Mouse (Mus musculus) liver (tissue): ENCODE measurements around the gene Gm49380.

Experiments used
- DNase-seq: peaks from one replicate; pipeline ENCODE4 v3.0.0-alpha.2; 2020; ENCODE audit warnings: mixed read lengths

The Gm49380 gene

DNA sequence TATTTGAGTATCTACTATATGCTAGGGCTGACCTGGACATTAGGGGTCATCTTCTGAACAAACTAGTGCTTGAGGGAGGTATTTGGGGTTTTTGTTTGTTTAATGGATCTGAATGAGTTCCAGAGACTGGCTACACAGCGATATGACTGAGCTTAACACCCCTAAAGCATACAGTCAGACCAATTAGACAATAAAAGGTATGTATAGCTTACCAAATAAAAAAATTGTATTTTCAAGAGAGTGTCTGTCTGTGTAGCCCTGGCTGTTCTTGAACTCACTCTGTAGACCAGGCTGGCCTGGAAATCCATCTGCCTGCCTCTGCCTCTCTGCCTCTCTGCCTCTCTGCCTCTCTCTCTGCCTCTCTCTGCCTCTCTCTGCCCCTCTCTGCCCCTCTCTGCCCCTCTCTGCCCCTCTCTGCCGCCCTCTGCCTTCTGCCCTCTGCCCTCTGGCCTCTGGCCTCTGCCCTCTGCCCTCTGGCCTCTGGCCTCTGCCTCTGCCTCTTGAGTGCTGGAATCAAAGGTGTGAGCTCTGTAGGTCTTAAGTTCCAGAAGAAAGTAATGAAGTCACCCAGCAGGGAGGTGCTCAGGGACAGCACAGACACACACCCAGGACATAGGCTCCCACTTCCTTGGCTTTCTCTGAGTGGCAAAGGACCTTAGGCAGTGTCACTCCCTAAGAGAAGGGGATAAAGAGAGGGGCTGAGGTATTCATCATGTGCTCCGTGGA is 68.0 kb downstream of the Gm49380 start:
- DNase-seq: no peak

DNA sequence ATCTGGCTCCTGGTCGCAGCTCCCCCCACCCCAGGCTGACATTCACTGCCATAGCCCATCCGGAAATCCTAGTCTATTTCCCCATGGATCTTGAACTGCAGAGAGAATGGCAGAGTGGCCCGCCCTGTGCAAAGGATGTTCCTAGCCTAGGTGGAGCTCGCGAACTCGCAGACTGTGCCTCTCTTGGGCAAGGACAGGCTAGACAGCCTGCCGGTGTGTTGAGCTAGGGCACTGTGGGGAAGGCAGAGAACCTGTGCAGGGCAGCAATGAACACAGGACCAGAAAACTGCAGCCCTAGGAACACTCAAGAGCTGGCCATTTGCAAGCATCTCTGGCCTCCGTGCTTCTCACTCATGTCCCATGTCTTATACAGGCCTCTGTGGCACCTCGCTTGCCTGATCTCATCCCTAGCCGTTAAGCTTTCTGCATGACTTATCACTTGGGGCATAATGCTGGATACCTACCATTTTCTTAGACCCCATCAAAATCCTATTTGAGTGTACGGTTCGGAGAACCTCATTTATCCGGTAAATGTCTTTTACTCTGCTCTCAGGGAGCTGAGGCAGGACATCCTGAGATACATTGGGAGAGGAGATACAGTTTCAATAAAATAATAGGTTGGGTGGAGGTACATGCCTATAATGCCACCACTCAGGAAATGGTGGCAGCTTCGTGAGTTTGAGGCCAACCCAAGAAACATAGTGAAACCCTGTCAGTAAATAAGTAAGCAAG is 68.7 kb downstream of the Gm49380 start:
- no peak for DNase-seq

DNA sequence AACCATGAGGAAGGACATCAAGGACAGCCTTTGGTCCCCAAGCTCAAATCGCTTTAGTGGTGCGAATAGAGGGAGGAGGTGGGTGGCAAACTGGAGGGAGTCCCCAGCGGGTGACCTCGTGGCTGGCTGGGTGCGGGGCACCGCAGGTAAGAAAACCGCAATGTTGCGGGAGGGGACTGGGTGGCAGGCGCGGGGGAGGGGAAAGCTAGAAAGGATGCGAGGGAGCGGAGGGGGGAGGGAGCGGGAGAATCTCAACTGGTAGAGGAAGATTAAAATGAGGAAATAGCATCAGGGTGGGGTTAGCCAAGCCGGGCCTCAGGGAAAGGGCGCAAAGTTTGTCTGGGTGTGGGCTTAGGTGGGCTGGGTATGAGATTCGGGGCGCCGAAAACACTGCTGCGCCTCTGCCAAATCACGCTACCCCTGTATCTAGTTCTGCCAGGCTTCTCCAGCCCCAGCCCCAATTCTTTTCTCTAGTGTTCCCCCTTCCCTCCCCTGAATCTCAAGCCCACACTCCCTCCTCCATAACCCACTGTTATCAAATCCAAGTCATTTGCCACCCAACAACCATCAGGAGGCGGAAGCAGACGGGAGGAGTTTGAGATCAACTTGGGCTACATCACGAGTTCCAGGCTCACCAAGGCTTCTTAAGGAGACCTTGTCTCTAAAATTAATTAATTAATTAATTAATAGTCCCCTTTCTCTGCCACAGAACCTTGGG is 69.4 kb downstream of the Gm49380 start:
- DNase-seq: no peak

DNA sequence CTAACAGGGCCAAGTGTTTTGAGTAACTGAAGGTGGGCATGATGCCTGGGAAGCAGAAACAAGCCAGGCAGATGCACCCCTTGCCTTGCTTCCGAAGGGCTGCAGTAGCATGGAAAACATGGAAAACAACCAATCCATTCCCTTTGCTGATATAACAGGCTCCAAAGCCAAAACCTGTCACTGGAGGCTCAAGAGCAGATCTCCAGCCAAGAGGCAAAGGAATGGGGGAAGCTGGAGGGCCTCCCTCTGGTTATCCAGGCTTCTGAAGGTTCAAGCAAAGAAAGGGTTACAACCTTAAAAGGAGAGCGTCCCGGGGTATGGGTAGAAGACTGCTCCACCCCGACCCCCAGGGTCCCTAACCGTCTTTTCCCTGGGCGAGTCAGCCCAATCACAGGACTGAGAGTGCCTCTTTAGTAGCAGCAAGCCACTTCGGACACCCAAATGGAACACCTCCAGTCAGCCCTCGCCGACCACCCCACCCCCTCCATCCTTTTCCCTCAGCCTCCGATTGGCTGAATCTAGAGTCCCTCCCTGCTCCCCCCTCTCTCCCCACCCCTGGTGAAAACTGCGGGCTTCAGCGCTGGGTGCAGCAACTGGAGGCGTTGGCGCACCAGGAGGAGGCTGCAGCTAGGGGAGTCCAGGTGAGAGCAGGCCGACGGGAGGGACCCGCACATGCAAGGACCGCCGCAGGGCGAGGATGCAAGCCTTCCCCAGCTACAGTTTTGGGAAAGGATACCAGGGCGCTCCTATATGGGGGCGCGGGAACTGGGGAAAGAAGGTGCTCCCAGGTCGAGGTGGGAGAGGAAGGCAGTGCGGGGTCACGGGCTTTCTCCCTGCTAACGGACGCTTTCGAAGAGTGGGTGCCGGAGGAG is 70.2 kb downstream of the Gm49380 start, which contains the start of gene Thy1:
Gene Thy1, plus strand, starts transcription at position 549 of the 872 bp plus-strand sequence.
- DNase-seq: no peak

DNA sequence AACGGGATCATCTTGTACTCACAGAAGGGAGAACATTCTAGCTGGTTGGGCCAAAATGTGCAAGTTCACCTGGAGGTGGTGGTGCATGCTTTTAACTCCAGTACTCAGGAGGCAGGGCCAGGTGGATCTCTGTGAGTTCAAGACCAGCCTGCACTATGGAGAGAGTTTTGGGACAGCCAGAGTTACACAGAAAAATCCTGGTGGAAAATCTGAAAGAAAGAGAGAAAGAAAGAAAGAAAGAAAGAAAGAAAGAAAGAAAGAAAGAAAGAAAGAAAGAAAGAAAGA is 71.0 kb downstream of the Gm49380 start:
- DNase-seq: no peak

DNA sequence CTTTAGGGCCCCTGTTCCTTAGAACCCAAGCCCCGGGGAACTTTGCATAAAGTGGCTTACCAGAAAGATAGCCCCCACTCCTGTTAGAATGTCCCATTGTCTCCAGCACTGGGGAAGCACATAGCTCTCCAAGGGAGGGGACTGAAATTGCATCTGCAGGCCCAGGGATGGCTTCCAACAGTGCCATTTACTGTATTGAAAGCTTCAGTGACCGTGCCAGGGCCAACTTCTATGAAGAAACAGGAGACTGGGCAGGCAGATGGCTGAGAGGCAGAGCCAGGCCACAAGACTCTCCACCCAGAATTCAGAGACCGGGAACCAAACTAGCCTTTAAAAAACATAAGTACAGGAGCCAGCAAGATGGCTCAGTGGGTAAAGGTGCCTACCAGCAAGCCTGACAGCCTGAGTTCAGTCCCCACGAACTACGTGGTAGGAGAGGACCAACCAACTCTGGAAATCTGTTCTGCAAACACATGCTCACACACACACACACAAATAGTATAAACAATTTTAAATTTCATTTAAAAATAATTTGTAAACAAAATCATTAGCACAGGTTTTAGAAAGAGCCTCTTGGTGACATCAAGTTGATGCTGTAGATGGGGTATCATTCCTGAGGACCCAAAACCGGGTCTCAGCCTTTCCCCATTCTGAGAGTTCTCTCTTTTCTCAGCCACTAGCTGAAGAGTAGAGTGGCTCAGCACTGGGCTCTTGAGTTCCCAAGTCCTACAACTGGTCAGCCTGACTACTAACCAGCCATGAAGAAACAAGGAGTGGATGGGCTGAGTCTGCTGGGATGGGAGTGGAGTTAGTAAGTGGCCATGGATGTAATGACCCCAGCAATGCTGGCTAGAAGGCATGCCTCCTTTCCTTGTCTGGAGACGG is 71.5 kb downstream of the Gm49380 start:
- no peak for DNase-seq

DNA sequence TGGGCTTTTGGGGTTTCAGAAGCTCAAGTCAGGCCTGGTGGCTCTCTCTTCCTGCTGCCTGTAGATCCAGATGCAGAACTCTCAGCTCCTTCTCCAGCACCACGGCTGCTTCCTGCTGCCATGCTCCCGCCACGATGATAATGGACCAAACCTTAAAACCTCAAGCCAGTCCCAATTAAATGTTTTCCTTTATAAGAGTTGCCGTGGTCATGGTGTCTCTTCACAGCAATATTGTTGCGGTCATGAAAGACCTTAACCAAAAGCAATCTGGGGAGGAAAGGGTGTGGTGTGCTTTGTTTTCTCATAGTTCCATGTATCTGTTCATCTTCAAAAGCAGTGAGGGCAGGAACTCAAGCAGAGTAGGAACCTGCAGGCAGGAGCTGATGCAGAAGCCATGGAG is 76.2 kb downstream of the Gm49380 start:
- no peak for DNase-seq

DNA sequence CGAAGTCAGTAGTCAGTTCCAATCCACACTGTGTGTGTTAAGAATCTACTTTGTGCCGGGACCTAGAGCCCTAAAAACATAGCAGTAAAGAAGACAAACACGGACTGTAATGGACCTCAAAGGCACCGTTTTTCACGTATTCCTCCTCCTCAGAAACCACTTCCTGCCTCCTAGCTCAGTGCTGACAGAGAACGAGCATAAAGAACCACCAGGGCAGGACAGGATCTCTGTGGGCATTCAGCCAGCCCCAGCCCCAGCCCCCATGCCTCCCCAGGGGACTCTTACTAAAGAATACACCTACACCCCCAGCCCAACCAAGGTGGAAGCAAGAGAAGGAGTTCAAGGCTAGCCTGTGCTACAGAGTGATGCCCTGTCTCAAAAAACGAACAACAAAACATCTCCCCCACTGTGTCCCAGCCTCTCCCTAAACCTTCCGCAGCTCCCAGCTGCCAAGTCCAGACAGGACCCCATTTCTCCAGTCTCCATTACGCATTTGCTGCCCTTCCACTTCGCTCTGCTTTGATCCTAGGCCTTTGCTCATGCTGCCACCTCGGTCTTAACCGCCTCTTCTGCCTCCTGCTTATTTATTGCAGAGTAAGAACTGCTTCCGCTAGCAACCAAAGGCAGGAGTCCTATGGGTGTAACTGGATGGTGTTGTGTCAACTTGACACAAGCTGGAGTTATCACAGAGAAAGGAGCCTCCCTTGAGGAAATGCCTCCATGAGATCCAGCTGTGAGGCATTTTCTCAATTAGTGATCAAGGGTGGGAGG is 79.2 kb downstream of the Gm49380 start:
- DNase-seq: no peak

DNA sequence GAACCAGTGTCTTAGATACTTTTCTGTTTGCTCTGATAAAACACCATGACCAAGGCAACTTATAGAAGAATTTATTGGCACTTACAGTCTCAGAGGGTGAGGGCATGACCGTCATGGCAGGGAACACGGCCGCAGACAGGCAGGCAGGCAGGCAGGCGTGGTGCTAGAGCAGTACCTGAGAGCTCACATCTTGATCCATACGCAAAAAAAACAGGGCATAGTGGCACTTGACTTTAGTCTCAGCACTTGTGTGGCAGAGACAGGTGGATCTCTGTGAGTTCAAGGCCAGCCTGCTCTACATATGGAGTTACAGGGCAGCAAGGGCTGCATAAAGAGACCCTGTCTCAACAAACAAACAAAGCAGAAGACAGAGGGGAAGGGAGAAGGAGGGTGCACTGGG is 80.0 kb downstream of the Gm49380 start:
- DNase-seq: no peak

DNA sequence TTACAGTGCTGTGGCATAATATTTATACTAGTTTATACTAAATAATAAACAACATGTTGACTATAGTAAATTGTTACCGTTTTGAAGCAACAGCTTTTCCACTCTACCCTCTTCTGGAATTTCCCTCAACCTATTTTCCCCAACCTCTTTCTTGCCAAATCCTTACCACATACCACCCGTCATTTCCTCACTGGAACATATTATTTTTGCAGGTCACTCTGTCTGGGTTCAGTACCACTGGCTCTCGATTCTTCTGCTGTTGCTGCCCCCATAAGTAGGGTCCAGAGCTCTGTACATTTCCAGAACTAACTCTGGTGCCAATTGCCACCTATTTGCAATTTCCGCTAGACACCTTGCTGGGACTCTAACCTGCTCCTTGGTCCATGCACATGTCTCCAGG is 81.4 kb downstream of the Gm49380 start:
- DNase-seq: no peak

DNA sequence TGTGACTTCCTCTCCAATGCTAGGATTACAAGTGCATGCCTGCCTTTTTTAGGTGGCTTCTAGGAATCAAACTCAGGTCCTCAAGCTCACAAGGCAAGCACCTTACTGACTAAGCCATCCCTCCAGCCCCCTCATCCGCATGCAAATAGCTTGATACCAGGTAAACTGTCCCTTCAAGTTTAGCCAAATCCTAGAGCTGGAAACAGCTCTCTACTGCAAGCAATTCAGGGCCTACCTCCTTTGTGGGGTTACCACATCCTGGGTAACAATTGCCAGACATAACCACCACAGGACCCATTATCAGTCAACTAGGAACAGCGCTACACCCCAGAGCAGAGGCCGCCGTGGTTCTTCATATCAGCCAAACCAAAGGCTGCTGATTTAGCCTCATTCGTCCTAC is 82.2 kb downstream of the Gm49380 start:
- no peak for DNase-seq

DNA sequence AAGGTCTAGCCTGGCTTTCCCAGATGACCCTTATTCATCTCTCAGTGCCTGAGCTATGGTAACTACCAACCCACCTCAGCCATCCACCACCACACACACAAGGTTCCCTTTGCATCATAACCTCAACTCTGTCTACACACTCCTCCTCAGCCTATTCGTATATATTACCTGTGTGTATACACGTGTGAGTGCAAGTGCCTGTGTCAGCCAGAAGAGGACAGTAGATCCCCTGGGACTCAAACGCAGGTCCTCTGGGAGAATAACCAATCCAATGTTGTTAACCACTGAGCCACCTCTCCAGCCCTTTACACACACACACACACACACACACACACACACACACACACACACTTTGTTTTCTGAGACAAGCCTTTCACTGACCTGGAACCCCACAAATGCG is 82.7 kb downstream of the Gm49380 start:
- no peak for DNase-seq

DNA sequence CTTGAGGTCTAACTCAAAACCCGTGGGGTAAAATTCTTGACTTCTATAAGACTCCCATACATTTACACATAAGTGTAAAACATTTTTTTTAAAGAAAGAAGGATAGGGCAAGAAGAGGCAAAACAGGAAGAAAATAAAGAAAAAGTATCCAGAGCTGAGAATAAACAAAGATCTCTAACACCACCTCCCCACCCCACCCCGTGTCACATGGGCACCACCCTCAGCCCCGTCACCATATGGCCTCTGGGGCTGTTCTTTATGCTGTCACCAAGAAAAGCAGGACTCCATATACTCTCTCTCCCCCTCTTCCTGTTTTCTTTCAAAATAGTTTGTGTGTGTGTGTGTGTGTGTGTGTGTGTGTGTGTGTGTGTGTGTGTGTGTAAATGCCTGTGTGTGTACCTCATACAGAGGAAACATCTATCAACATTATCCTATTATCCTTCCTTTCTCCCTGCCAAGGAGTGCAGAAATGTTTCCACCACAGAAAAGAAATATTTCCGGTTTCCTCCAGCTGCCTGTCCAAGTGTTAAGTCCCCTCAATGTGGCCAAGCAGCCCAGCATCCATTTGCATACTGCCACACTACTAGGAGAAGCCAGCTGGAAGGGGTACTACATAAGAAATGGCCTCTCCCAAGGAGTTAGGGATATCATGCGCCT is 83.6 kb downstream of the Gm49380 start:
- no peak for DNase-seq

DNA sequence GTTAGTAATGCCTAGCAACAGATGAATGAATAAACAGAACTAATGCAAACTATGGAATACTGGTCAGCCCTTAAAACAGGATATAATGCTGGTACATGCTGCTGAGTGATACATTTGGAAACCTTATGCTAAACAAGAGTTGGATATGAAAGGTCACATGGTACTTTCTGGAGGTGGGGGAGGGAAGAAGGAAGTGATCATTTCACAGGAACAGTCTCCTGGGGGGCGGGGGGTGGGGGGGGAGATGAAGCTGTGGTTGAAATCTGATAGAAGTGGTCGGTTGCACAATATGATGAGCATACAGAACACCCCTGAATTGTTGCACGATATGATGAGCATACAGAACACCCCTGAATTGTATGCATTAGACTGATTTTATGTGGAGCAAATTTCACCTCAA is 89.2 kb downstream of the Gm49380 start:
- no peak for DNase-seq

DNA sequence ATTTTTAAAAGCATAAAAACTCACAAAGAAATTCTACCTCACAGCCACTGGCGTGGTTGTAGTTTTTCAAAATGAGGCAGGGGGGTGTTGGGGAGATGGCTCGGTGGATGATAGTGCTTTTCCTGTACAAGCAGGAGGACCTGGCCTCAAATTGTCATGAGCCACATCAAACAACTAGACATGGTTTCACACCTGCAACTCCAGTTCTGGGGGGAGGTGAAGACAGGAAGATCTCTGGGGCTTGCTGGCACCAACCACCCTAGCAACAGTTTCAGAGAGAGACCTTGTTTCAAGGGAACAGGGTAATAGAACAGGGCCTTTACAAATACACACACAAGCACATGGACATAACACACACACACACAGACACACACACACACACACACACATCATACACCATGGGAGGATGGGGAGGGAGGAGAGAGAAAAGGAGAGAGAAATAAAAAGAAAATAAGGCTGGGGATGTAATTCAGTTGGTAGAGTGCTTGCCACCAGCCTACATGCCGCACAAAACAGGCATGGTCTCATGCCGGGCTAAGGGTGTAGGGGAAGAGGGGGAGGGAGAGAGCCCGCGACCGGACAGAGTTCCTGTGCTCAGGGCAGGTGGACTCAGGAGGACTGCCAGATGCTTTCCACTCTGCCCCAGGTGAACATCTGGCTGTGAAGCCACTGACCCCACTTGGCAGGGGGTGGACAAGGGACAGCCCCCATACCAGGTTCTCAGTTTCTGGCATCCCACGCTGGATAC is 91.0 kb downstream of the Gm49380 start:
- no peak for DNase-seq

DNA sequence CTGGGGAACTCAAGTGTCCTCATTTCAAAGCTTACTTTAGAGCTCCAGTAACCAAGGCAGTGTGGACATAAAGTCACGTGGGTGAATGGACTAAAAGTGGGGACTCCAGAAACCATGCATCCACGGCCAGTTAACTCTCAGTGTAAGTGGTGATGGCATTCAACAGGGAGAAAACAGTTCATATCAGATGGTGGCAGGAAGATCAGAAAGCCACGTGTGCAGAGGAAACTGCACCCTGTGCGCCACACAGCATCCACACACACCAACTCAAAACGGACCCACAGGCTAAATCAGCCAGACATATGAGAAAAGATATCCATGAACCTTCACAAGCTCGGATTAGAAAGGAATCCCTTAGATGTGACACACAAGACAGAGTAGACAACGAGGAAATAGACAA is 93.3 kb downstream of the Gm49380 start:
- DNase-seq: no peak

DNA sequence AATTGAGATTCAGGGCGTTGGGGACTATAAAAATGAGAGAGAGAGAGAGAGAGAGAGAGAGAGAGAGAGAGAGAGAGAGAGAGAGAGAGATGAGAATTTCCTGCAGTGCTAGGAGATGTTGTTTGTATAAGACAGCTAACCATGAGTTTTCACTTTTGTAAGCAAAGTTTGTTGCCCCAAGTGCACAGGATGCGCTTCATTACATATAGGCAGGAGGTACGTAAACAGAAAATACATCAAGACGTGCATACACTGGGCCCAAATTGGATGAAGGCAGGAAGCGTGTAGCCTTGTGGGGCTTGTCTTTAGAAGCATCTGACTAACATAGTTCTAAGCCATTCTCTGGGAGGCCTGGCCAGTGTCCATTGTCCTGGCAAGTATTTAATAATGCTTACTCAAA is 95.5 kb downstream of the Gm49380 start:
- DNase-seq: no peak
